Mouse (Mus musculus): ENCODE measurements around the gene Abcd4. TPM values are rescaled to one million over a fixed set of nuclear protein-coding genes. Genes with fewer than 3 reads are reported as not detected.

Abcd4 gene
- polyA plus RNA-seq, 1 experiment = 13.2 TPM

- no peaks in the 10 kb centered on the region for H3K4me1 ChIP-seq (ENCODE audit: control insufficient read depth, insufficient read depth, insufficient read length, low read length)
Observed at GRCm38 (mm10) chr12:84598324-84598723, 18.9 kb downstream of the Abcd4 start.

GRCm38 (mm10) chr12:84589825-84590761, 27.1 kb downstream of the Abcd4 start:
- Histone ChIP-seq H3K27ac (replicated peaks; ENCODE audit: low read depth, low read length) (no peak overlapping the region), H3K4me3 (ENCODE audit: insufficient read depth, low read depth, low read length) (peak overlapping the region; percentile 63), H3K4me1 (ENCODE audit: control insufficient read depth, insufficient read depth, insufficient read length, low read length) (no peaks in the 10 kb centered on the region)

More at GRCm38 (mm10) chr12:84598324-84598723, 18.9 kb downstream of the Abcd4 start:
- H3K4me3 ChIP-seq (ENCODE audit: insufficient read depth, low read depth, low read length) = no peak overlapping the region
- H3K27ac ChIP-seq (replicated peaks; ENCODE audit: low read depth, low read length) = no peak overlapping the region

GRCm38 (mm10) chr12:84581285-84581684, 35.9 kb downstream of the Abcd4 start:
- Histone ChIP-seq H3K27ac (replicated peaks; ENCODE audit: low read depth, low read length) (no peak overlapping the region), H3K4me1 (ENCODE audit: control insufficient read depth, insufficient read depth, insufficient read length, low read length) (no peaks in the 10 kb centered on the region), H3K4me3 (ENCODE audit: insufficient read depth, low read depth, low read length) (no peak overlapping the region)

- Histone ChIP-seq H3K4me1 (ENCODE audit: control insufficient read depth, insufficient read depth, insufficient read length, low read length) (no peaks in the 10 kb centered on the region), H3K4me3 (ENCODE audit: insufficient read depth, low read depth, low read length) (no peak overlapping the region), H3K27ac (replicated peaks; ENCODE audit: low read depth, low read length) (no peak overlapping the region)
Observed at GRCm38 (mm10) chr12:84578440-84578770, 38.8 kb downstream of the Abcd4 start.

GRCm38 (mm10) chr12:84577768-84578439, 39.3 kb downstream of the Abcd4 start:
- Histone ChIP-seq H3K27ac (replicated peaks; ENCODE audit: low read depth, low read length) (no peak overlapping the region), H3K4me1 (ENCODE audit: control insufficient read depth, insufficient read depth, insufficient read length, low read length) (no peaks in the 10 kb centered on the region), H3K4me3 (ENCODE audit: insufficient read depth, low read depth, low read length) (no peak overlapping the region)

- Histone ChIP-seq H3K4me1 (ENCODE audit: control insufficient read depth, insufficient read depth, insufficient read length, low read length) (no peaks in the 10 kb centered on the region), H3K27ac (replicated peaks; ENCODE audit: low read depth, low read length) (no peak overlapping the region), H3K4me3 (ENCODE audit: insufficient read depth, low read depth, low read length) (no peak overlapping the region)
Observed at GRCm38 (mm10) chr12:84573094-84573493, 44.1 kb downstream of the Abcd4 start.

- Histone ChIP-seq H3K4me3 (ENCODE audit: insufficient read depth, low read depth, low read length) (no peak overlapping the region), H3K4me1 (ENCODE audit: control insufficient read depth, insufficient read depth, insufficient read length, low read length) (no peaks in the 10 kb centered on the region), H3K27ac (replicated peaks; ENCODE audit: low read depth, low read length) (no peak overlapping the region)
Observed at GRCm38 (mm10) chr12:84572341-84572720, 44.9 kb downstream of the Abcd4 start.

GRCm38 (mm10) chr12:84571466-84572340, 45.5 kb downstream of the Abcd4 start:
- no peak overlapping the region for H3K27ac ChIP-seq (replicated peaks; ENCODE audit: low read depth, low read length)
- no peaks in the 10 kb centered on the region for H3K4me1 ChIP-seq (ENCODE audit: control insufficient read depth, insufficient read depth, insufficient read length, low read length)
- H3K4me3 ChIP-seq (ENCODE audit: insufficient read depth, low read depth, low read length) = no peak overlapping the region

GRCm38 (mm10) chr12:84570694-84571415, 46.4 kb downstream of the Abcd4 start:
- H3K27ac ChIP-seq (replicated peaks; ENCODE audit: low read depth, low read length) = no peak overlapping the region
- no peak overlapping the region for H3K4me3 ChIP-seq (ENCODE audit: insufficient read depth, low read depth, low read length)
- H3K4me1 ChIP-seq (ENCODE audit: control insufficient read depth, insufficient read depth, insufficient read length, low read length) = no peaks in the 10 kb centered on the region

GRCm38 (mm10) chr12:84569976-84570693, 47.1 kb downstream of the Abcd4 start:
- Histone ChIP-seq H3K27ac (replicated peaks; ENCODE audit: low read depth, low read length) (no peak overlapping the region), H3K4me1 (ENCODE audit: control insufficient read depth, insufficient read depth, insufficient read length, low read length) (no peaks in the 10 kb centered on the region), H3K4me3 (ENCODE audit: insufficient read depth, low read depth, low read length) (no peak overlapping the region)

- Histone ChIP-seq H3K4me3 (ENCODE audit: insufficient read depth, low read depth, low read length) (no peak within 1 kb of the TSS), H3K4me1 (ENCODE audit: control insufficient read depth, insufficient read depth, insufficient read length, low read length) (no peaks in the 10 kb centered on the region), H3K27ac (replicated peaks; ENCODE audit: low read depth, low read length) (no peak within 1 kb of the TSS)
Observed at GRCm38 (mm10) chr12:84569336-84569970, 47.8 kb downstream of the Abcd4 start, which contains the start of gene Vsx2. Vsx2 (plus strand) TSS chr12:84569762.

- no peak overlapping the region for H3K4me3 ChIP-seq (ENCODE audit: insufficient read depth, low read depth, low read length)
- no peak overlapping the region for H3K27ac ChIP-seq (replicated peaks; ENCODE audit: low read depth, low read length)
Observed at GRCm38 (mm10) chr12:84567576-84567975, 49.6 kb downstream of the Abcd4 start.

GRCm38 (mm10) chr12:84562558-84562957, 54.7 kb downstream of the Abcd4 start:
- Histone ChIP-seq H3K4me3 (ENCODE audit: insufficient read depth, low read depth, low read length) (no peak overlapping the region), H3K4me1 (ENCODE audit: control insufficient read depth, insufficient read depth, insufficient read length, low read length) (no peaks in the 10 kb centered on the region), H3K27ac (replicated peaks; ENCODE audit: low read depth, low read length) (no peak overlapping the region)

More at GRCm38 (mm10) chr12:84567576-84567975, 49.6 kb downstream of the Abcd4 start:
- H3K4me1 ChIP-seq (ENCODE audit: control insufficient read depth, insufficient read depth, insufficient read length, low read length) = no peaks in the 10 kb centered on the region
